Mouse (Mus musculus) myocyte (in vitro differentiated cells): ENCODE measurements around the gene Polh.

Experiments
- E2F4 ChIP-seq: IDR thresholded peaks from one replicate; pipeline ENCODE4 v1.6.1; 2011; ENCODE audit warnings: mild to moderate bottlenecking, control low read depth, moderate library complexity; ENCODE audit not compliant: insufficient read depth
- MAX ChIP-seq: IDR thresholded peaks from one replicate; pipeline ENCODE4 v1.6.1; 2011; ENCODE audit warnings: low read depth, mild to moderate bottlenecking, control low read depth
- POLR2A ChIP-seq: IDR thresholded peaks from one replicate; pipeline ENCODE4 v1.6.1; 2011; ENCODE audit warnings: low read depth, mild to moderate bottlenecking, control low read depth, moderate library complexity; ENCODE audit not compliant: insufficient read length
- POLR2AphosphoS2 ChIP-seq: IDR thresholded peaks from one replicate; pipeline ENCODE4 v1.6.1; 2011; ENCODE audit warnings: low read depth, control low read depth; ENCODE audit not compliant: insufficient read length
- SRF ChIP-seq: IDR thresholded peaks from one replicate; pipeline ENCODE4 v1.6.1; 2011; ENCODE audit warnings: low read depth; ENCODE audit not compliant: control insufficient read depth, insufficient read length

GRCm38 (mm10) chr17:46227576-46227975 is 25.1 kb upstream of the Polh start:
- TF ChIP-seq E2F4: no peak
- TF ChIP-seq POLR2AphosphoS2: no peak
- TF ChIP-seq POLR2A: no peak
- no peak for TF ChIP-seq MAX
- TF ChIP-seq SRF: no peak
